Mouse (Mus musculus): ENCODE measurements around the gene Gm3854. TPM values are rescaled to one million over a fixed set of nuclear protein-coding genes. Genes with fewer than 3 reads are reported as not detected.

Gene Gm3854
- total RNA-seq, 1 experiment from 2014 or later, result 0.94 TPM

DNA sequence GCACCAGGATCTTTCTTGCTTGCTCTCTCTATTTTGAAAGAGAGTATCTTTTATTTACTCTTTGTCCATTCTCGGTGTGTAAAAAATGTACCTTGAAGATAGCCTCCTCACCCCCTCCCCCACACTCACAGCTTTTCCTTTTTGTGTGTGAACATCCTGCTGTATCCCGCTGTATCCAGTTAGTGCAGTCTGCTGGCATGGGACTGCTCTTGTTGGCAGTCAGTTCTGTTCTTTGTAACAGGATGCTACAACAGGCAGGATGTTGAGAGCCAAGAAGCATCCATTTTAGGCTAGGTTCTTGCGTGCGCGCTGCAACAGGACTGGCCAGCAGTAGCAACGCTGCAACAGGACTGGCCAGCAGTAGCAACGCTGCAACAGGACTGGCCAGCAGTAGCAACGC lies 43.4 kb downstream of the Gm3854 start:
- no peak for DNase-seq

DNA sequence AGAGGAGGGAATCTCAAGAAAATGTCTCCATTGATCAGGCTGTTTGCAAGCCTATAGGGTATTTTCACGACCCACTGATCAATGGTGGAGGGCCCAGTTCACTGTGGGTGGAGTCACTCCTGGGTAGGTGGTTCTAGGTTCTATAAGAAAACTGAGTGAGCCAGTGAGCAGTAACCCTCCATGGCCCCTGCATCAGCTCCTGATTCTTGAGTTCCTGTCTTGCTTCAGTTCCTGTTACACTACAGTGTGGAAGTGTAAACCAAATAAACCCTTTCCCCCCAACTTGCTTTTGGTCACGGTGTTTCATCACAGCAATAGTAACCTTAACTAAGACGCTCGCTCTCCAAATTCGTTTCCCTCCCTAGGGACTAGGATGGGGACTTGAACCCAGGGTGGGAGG lies 45.4 kb downstream of the Gm3854 start:
- DNase-seq, result no peak

DNA sequence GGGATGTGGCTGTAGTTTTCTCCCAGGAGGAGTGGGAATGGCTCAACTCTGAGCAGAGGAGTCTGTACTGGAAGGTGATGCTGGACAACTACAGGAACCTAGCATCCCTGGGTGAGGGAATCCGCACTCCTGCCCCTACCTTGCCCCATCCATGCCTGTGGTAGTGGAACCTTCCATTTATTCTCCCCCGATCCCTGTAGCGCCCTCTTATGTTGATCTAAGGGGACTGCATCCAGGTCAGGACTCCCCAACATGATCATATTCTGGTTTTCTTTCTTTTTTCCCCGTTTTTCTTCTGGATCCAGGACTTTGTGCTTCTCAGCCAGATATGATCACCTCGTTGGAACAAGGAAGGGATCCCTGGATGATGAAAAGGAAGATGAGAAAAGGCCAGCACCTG lies 45.9 kb downstream of the Gm3854 start:
- DNase-seq, result no peak

DNA sequence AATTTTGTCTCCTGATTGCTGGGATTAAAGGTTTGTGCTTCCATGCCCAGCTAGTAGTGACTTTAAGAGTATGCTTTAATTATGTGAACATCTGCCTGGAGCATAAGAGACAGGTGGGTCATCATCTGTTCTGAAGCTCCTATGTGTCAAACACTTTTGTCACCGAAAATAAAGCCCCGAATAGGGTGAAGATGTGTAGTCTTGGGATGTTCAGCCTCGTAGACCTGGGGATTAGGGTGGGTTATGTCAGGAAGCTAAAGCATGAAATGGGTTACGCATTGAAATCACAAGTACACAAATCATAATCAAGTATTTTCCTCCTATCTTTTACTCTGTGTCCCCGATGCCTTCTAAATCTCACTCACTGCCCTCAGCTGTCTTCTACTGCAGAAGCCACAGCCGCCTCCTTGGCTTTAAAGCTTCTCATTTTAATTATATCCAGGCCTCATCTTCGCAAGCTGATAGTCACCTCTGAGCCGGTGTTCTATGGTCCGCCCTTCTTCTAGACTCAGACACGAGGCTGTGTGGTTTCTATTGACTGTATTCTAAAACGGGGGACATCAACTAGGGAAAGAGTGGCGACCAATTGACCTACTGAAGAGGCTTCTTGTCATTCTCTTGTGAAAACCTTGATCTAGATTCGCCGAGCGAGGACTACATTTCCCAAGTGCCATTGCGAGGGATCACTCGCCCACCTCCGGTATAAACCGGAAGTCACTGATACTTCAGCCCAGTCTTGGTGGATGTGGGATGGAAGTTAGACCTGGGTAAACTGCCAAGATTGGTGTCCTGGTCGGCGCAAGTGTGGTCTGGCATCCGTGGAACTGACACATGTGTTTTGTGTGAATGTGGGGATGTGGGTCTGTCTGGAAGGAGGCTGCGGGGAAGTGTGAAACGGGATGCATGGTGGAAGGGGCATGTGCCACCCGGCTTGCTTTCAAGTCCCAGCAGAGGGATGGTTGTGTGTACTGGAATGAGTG lies 54.7 kb downstream of the Gm3854 start, which contains the start of gene Smim17:
Gene Smim17, plus strand, starts transcription at position 720 of the 980 bp plus-strand sequence.
- DNase-seq, result peak; percentile 46

Other genes starting within 250 kb of the Gm3854 start
- 51.5 and 58.0 TPM in 2 replicates for gene Zfp787, start 187.8 kb upstream of the Gm3854 start, total RNA-seq (2021)
- 21.6 and 31.8 TPM in 2 replicates for gene Zfp444, start 171.5 kb upstream of the Gm3854 start, total RNA-seq (2021)
- gene Galp, start 146.7 kb upstream of the Gm3854 start, total RNA-seq (2021), result not detected in 2 replicates
- gene Zscan5b, start 121.5 kb upstream of the Gm3854 start, total RNA-seq (2021), result not detected in 2 replicates
- gene Epp13, start 91.0 kb upstream of the Gm3854 start, total RNA-seq (2021), result not detected in 2 replicates
- gene Zfp667, start 57.2 kb upstream of the Gm3854 start, total RNA-seq (2021), result 6.7 and 9.7 TPM in 2 replicates
- gene Zfp583, start 12.5 kb upstream of the Gm3854 start, total RNA-seq (2021), result 2.9 and 3.9 TPM in 2 replicates
- 3.6 and 4.7 TPM in 2 replicates for gene Zfp78, start 19.5 kb downstream of the Gm3854 start, total RNA-seq (2021)
- 3.9 and 4.6 TPM in 2 replicates for gene Zfp28, start 39.5 kb downstream of the Gm3854 start, total RNA-seq (2021)
- not detected in 2 replicates for gene Smim17, start 55.0 kb downstream of the Gm3854 start, total RNA-seq (2021)
- gene Gm20715, start 66.5 kb downstream of the Gm3854 start, total RNA-seq (2021), result 0.09 TPM in 1 of 2 replicates, not detected in the other
- not detected in 2 replicates for gene Olfr1344, start 94.9 kb downstream of the Gm3854 start, total RNA-seq (2021)
- gene Olfr1336, start 112.4 kb downstream of the Gm3854 start, total RNA-seq (2021), result not detected in 2 replicates
- not detected in 2 replicates for gene Olfr1346, start 123.3 kb downstream of the Gm3854 start, total RNA-seq (2021)
- gene Olfr5, start 143.2 kb downstream of the Gm3854 start, total RNA-seq (2021), result not detected in 2 replicates
- not detected in 2 replicates for gene Olfr1347, start 156.0 kb downstream of the Gm3854 start, total RNA-seq (2021)
- gene Olfr1348, start 165.0 kb downstream of the Gm3854 start, total RNA-seq (2021), result not detected in 2 replicates
- not detected in 2 replicates for gene Olfr1349, start 179.2 kb downstream of the Gm3854 start, total RNA-seq (2021)
- not detected in 2 replicates for gene Olfr1350, start 221.1 kb downstream of the Gm3854 start, total RNA-seq (2021)